Mouse (Mus musculus) CH12.LX (cell line): ENCODE measurements around the gene Ccdc152.

Experiments used
- MYC ChIP-seq: IDR thresholded peaks from 2 replicates; pipeline ENCODE4 v1.6.1; 2011; ENCODE audit warnings: low read depth, mild to moderate bottlenecking, improper control_type of control experiment, low read length
- POLR2A ChIP-seq: IDR thresholded peaks from 2 replicates; pipeline ENCODE4 v1.6.1; 2011; ENCODE audit warnings: low read depth, mild to moderate bottlenecking, improper control_type of control experiment, low read length

GRCm38 (mm10) chr15:3251031-3251717 is 52.2 kb downstream of the Ccdc152 start:
- TF ChIP-seq MYC (no peak), POLR2A (no peak)
